Mouse (Mus musculus) embryo, embryonic 11 days (tissue): ENCODE data around the gene Gm11567.
"Not testable (repeated sequence)": the region's sequence is repeated elsewhere in the genome, so short reads cannot be mapped to it uniquely, and the experiment has no call there.

ENCODE experiments used
- DNase-seq: peaks from one replicate; pipeline ENCODE4 v3.0.0-alpha.2; 2015

The Gm11567 gene

DNA sequence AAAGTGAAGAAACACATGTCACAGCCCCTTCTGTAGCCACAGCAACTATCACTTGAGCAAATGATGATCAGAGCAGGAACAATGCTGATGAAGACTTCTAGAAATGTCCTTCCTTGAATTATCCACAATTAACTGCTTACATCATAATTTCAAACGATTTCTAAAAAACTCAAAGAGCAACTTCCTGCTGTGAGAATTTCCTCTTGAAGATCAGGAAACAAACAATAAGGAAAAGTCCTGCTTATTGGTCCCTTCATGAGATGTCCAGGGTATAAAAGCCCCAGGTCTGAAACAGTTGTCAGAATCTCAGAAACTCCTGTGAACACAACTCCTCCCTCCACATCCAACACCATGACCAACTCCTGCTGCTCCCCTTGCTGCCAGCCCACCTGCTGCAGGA is at the start of gene Gm11567:
Gene Gm11567, plus strand, starts transcription at position 301 of the 400 bp plus-strand sequence.
- not testable (repeated sequence) for DNase-seq

DNA sequence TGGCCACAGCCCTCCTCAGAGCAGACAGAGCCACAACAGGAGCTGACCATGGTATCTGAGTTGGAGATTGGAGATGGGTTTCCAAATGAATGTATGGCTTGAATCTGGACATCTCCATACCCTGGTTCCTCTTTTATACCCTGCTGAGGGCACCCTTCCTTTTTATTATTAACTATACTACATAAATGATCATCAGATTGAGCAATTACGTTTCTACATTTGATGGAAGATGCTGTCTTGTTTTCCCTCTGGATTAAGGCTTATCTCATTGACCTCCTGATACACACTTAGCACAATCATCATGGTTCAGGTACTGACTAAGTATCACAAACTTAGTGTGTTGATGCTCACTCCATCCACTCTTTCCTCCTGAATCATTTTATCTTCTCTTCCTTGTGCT is 41.0 kb upstream of the Gm11567 start, which contains the start of gene 2300003K06Rik:
Gene 2300003K06Rik, minus strand, starts transcription at position 101 of the 400 bp plus-strand sequence.
- DNase-seq, result no peak

DNA sequence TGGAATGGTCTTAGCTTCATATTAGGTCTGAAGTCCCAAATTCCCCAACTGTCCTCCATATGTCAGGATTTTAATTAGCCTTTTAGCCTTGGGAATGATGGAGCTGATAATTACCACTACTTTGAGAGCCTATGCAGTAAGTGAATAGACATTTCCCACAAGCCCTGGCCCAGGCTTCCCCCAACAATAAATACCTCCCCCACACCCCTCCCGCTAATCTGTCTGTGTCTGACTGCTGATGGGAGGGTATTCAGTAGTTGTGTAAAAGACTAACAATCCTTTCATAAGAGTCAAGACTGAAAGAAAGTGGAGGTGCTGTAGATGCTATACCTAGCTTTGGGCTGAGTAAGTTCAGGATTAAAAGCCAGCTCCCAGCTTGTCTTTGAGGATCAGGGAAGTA is 36.8 kb upstream of the Gm11567 start:
- no peak for DNase-seq

DNA sequence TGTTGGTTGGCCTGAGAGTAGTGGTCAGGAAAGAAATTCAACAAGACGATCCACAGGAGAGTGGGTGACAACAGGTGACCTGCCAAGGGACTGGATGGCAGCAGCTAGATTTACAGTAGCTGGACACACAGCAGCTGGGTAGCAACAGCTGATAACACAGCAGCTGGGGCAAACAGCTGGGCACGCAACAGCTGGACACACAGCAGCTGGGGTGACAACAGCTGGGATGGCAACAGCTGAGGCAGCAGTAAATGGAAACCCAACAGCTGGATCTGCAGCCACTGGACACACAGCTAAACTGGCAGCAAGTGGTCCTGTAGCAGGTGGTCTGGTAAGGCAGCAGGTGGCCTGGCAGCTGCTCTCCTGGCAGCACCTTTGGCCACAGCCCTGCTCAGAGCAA is 32.2 kb upstream of the Gm11567 start:
- no peak for DNase-seq

DNA sequence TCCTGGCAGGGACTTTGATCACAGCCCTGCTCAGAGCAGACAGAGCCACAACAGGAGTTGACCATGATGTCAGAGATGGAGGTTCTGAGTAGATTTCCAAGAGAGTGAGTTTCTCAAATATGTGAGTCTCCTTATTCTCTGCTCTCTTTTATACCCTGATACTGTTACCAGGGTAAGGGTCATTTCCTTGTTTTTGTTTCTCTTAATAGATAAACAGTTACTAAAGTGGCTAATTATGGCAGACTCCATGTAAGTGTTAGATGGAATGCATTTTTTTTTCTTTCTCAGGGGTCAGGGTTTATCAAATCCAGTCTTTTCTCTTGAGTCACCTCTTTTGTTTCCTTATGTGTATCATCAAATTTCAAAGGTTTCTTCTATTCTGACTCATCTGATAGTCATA is 27.5 kb upstream of the Gm11567 start, which contains the start of gene Krtap4-16:
Gene Krtap4-16, minus strand, starts transcription at position 101 of the 400 bp plus-strand sequence.
- no peak for DNase-seq

DNA sequence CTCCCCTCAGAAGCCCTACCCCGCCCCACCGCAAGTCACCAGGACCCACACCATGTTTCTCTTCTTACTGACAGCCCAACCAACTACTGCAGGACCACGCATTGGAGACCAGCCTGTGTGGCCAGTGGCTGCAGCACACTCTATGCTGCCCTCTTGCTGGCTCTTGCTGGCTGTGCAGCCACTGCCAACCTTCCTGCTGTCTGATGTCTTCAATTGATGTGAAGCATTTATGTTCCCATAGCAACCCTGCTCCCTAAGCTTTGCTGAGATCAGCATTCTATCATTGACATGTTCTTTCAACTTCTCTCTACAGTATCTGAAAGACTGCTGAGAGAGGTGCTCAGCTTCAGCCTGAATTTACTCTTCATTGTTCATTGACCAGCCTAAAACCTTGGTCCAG is 24.9 kb upstream of the Gm11567 start:
- DNase-seq, result peak; percentile 47

DNA sequence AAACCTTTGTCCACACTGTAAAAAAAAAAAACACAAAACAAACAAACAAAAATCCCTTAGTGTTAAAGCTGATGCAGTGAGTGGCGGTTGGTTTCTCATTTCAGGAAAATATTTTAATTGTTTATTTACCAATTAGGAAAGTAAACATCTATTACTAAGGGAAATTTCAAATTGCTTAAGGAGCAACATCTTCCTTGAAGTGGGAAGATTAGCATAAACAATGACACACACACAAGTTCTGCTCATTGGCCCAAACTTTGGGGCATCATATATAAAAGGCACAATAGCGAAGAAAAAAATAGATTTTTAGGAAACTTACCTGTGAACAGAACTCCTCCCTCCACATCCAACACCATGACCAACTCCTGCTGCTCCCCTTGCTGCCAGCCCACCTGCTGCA is 21.4 kb upstream of the Gm11567 start, which contains the start of gene Gm11568:
Gene Gm11568, plus strand, starts transcription at position 301 of the 400 bp plus-strand sequence.
- DNase-seq, result no peak

DNA sequence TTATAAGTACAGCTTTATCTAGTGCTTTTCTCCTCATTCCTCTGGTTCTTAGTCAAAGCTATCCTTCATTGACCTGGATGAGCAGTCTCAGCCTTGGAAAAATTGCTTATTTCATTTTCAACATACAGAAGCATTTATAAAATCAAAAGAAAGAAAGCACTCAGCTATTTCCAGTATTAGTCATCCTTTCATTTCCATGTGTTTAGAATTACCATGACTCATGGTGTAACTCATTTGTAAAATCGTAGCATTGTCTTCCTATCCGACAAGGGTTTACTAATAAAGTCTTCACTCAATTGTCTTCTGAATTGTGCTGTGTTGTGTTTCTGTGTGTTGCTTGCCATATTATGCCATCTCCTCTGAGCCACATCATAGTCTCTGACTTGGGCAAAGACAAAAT is 20.2 kb upstream of the Gm11567 start:
- no peak for DNase-seq

DNA sequence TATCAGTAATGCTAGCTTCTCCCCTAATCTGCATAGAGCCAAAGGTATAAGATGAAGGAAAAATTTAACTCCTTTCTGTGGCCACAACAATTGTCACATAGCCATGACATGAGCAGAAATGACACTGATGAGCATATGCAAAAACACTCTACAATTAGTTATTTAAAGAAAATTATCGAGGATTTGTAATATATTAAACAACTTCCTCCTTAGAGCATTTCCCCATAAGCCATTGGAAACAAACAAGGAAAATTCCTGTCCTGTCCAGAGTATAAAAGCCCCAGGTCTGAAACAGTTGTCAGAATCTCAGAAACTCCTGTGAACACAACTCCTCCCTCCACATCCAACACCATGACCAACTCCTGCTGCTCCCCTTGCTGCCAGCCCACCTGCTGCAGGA is 14.8 kb upstream of the Gm11567 start, which contains the start of gene Gm11559:
Gene Gm11559, plus strand, starts transcription at position 301 of the 400 bp plus-strand sequence.
- DNase-seq, result not testable (repeated sequence)

DNA sequence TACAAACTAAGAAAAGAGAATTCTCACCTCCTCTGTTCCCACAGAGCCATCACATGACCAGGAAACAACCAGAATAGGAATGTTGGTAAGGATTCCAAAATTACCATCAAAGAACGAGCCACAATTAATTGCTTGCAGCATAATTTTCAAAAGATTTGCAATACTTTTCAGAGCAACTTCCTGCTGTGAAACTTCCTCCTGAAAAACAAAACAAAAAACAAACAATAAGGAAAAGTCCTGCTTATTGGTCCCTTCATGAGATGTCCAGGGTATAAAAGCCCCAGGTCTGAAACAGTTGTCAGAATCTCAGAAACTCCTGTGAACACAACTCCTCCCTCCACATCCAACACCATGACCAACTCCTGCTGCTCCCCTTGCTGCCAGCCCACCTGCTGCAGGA is 5.9 kb upstream of the Gm11567 start, which contains the start of gene Krtap9-1:
Gene Krtap9-1, plus strand, starts transcription at position 301 of the 400 bp plus-strand sequence.
- not testable (repeated sequence) for DNase-seq

DNA sequence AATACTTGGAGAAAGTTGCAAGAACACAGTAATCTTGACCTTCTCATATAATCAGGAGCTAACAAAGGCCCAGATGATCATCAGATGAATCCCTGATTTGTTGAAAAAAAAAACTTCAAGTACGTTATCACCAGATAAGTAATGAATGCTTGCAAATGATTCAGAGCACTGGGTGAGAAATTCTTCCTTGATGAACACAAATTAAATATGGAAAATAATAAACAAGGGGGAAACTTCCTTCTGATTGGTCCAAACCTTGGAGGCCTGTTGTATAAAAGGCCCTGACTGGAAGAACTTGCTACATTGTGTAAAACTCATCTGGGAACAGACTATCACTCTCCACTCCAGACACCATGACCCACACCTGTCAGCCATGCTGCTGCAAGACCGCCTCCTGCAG is 28.6 kb downstream of the Gm11567 start, which contains the start of gene Krtap31-1:
Gene Krtap31-1, plus strand, starts transcription at position 301 of the 400 bp plus-strand sequence.
- no peak for DNase-seq

DNA sequence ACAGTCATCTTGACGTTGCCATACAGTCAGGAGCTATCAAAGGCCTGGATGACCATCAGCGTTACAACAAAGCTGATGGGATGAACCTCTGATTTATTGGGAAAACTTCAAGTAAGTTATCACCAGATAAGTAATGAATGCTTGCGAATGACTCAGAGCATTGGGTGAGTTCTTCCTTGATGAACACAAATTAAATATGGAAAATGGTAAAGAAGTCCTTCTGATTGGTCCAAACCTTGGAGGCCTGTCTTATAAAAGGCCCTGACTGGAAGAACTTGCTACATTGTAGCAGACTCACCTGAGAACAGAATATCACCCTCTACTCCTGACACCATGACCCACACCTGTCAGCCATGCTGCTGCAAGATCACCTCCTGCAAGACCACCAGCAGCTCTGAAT is 35.5 kb downstream of the Gm11567 start, which contains the start of gene Gm11565:
Gene Gm11565, plus strand, starts transcription at position 301 of the 400 bp plus-strand sequence.
- no peak for DNase-seq
